9 mouse cellular contexts compared by ENCODE assay signal in genomic region chr6:3455944-3456536, GRCm38 (mm10). TPM values are rescaled to one million over a fixed set of nuclear protein-coding genes. Genes with fewer than 3 reads are reported as not detected.
DNase-seq lines count a peak whose midpoint lies in the region; ATAC-seq and TF ChIP-seq lines count a peak whose summit lies in the region.
"Had no signal": no experiment of that assay in that cellular context is flagged by ENCODE, and none has a peak within 500 bp of the region (broad histone marks: within the 10 kb centered on the region; RNA-seq: fewer than 3 reads in every experiment).

No protein-coding gene starts in this region.

- H3K4me1 ChIP-seq in neural tube, embryonic 13.5 days (replicated peaks): no peaks in the 10 kb centered on the region
- no peaks in the 10 kb centered on the region for H3K4me1 ChIP-seq in neural tube, embryonic 15.5 days
- no peaks in the 10 kb centered on the region for H3K4me1 ChIP-seq in kidney, embryonic 16.5 days (ENCODE audit: insufficient read depth, low read length)
- no peaks in the 10 kb centered on the region for H3K4me1 ChIP-seq in heart, adult 2 months (ENCODE audit: control insufficient read depth, insufficient read depth, low read length)
- H3K4me1 ChIP-seq: embryonic facial prominence, embryonic 15.5 days had no signal

- H3K9ac ChIP-seq in neural tube, embryonic 13.5 days: no peak overlapping the region
- H3K9ac ChIP-seq in neural tube, embryonic 15.5 days (replicated peaks): no peak overlapping the region
- no peak overlapping the region for H3K9ac ChIP-seq in kidney, embryonic 16.5 days (replicated peaks; ENCODE audit: low read length)
- H3K9ac ChIP-seq in heart, adult 2 months (ENCODE audit: low read depth, low read length): no peak overlapping the region
- H3K9ac ChIP-seq: embryonic facial prominence, embryonic 15.5 days had no signal

- H3K79me2 ChIP-seq in heart, adult 2 months (replicated peaks; ENCODE audit: control insufficient read depth, insufficient read depth, low read length): no peaks in the 10 kb centered on the region

- peak; percentile 7 for DNase-seq in brain, adult 2 months (ENCODE audit: low read depth, low spot score)
- peak; percentile 16 for DNase-seq in retina, postnatal 1 day
- no peak for DNase-seq in adrenal gland, postnatal 4 days (ENCODE audit: low spot score in 2 of 2)
- DNase-seq in heart, adult 2 months: no peak

- no peaks in the 10 kb centered on the region for H3K27me3 ChIP-seq in neural tube, embryonic 13.5 days
- H3K27me3 ChIP-seq in neural tube, embryonic 15.5 days (replicated peaks): no peaks in the 10 kb centered on the region
- no peaks in the 10 kb centered on the region for H3K27me3 ChIP-seq in kidney, embryonic 16.5 days (ENCODE audit: insufficient read depth, low read length)
- no peaks in the 10 kb centered on the region for H3K27me3 ChIP-seq in heart, adult 2 months (ENCODE audit: control insufficient read depth, insufficient read depth, low read length)
- H3K27me3 ChIP-seq: embryonic facial prominence, embryonic 15.5 days had no signal

- no peak overlapping the region for H3K4me2 ChIP-seq in neural tube, embryonic 13.5 days
- no peak overlapping the region for H3K4me2 ChIP-seq in neural tube, embryonic 15.5 days
- no peak overlapping the region for H3K4me2 ChIP-seq in kidney, embryonic 16.5 days (replicated peaks; ENCODE audit: low read depth, low read length)
- H3K4me2 ChIP-seq: embryonic facial prominence, embryonic 15.5 days had no signal

- ATAC-seq in neural tube, embryonic 13.5 days (ENCODE audit: low read depth): 0 out of 2 replicates have a peak, but pooled peaks have one; percentile 27
- ATAC-seq in neural tube, embryonic 15.5 days (ENCODE audit: low FRiP score): no peak
- peak; percentile 94 for ATAC-seq in kidney, embryonic 16.5 days (ENCODE audit: low FRiP score, low TSS enrichment)
- no peak for ATAC-seq in erythroid progenitor cell, adult 5-6 weeks (replicated peaks; ENCODE audit: low FRiP score, poor library complexity, severe bottlenecking)

- TF ChIP-seq POLR2A in heart, adult 2 months (IDR thresholded peaks at IDR 0.05; ENCODE audit: insufficient read depth, low read depth, low read length): no peak

- no peak overlapping the region for H3K4me3 ChIP-seq in neural tube, embryonic 13.5 days
- no peak overlapping the region for H3K4me3 ChIP-seq in neural tube, embryonic 15.5 days (replicated peaks)
- no peak overlapping the region for H3K4me3 ChIP-seq in kidney, embryonic 16.5 days (ENCODE audit: low read length)
- H3K4me3 ChIP-seq in heart, adult 2 months: no peak overlapping the region
- H3K4me3 ChIP-seq: embryonic facial prominence, embryonic 15.5 days had no signal

- no peak for TF ChIP-seq EP300 in heart, adult 2 months (IDR thresholded peaks at IDR 0.05; ENCODE audit: insufficient read depth, low read depth, low read length)

- TF ChIP-seq CTCF in heart, adult 2 months (IDR thresholded peaks at IDR 0.05): no peak

- WGBS in neural tube, embryonic 13.5 days: 68% methylated on average over 11 of the region's 11 CpGs
- 73% methylated on average over 11 of the region's 11 CpGs for WGBS in neural tube, embryonic 15.5 days
- WGBS in kidney, embryonic 16.5 days: 54% methylated on average over 11 of the region's 11 CpGs
- WGBS in heart, adult 2 months: 66% methylated on average over 11 of the region's 11 CpGs

- intact Hi-C loops in heart, adult 2 months (cut with DNase I): no loop called here

- no peaks in the 10 kb centered on the region for H3K36me3 ChIP-seq in neural tube, embryonic 13.5 days
- H3K36me3 ChIP-seq in neural tube, embryonic 15.5 days: no peaks in the 10 kb centered on the region
- no peaks in the 10 kb centered on the region for H3K36me3 ChIP-seq in kidney, embryonic 16.5 days (ENCODE audit: insufficient read depth, low read length)
- no peaks in the 10 kb centered on the region for H3K36me3 ChIP-seq in heart, adult 2 months (ENCODE audit: control insufficient read depth, insufficient read depth, low read length)
- H3K36me3 ChIP-seq: embryonic facial prominence, embryonic 15.5 days had no signal

- no peak overlapping the region for H3K27ac ChIP-seq in neural tube, embryonic 13.5 days (replicated peaks)
- no peak overlapping the region for H3K27ac ChIP-seq in neural tube, embryonic 15.5 days (replicated peaks)
- H3K27ac ChIP-seq in kidney, embryonic 16.5 days (ENCODE audit: low read length): no peak overlapping the region
- H3K27ac ChIP-seq in heart, adult 2 months: no peak overlapping the region
- H3K27ac ChIP-seq: embryonic facial prominence, embryonic 15.5 days had no signal

- H3K9me3 ChIP-seq in neural tube, embryonic 13.5 days: no peaks in the 10 kb centered on the region
- H3K9me3 ChIP-seq in neural tube, embryonic 15.5 days (replicated peaks): no peaks in the 10 kb centered on the region
- no peaks in the 10 kb centered on the region for H3K9me3 ChIP-seq in kidney, embryonic 16.5 days (ENCODE audit: low read length)
- H3K9me3 ChIP-seq: embryonic facial prominence, embryonic 15.5 days had no signal

RNA-seq across cellular contexts. Expression of gene Hepacam2, which starts 42.1 kb away (rescaled TPM):
- polyA plus RNA-seq in neural tube, embryonic 13.5 days (2015; fragmentation: Nextera tagmentation; extraction: Ambion mirVana): 0.40 and 0.79 TPM in 2 replicates
- polyA plus RNA-seq in neural tube, embryonic 15.5 days (2015; fragmentation: Nextera tagmentation; extraction: Ambion mirVana): 1.00 and 2.3 TPM in 2 replicates
- 2.5 and 3.0 TPM in 2 replicates for polyA plus RNA-seq in kidney, embryonic 16.5 days (2015; fragmentation: Nextera tagmentation; extraction: Ambion mirVana)
- total RNA-seq in adrenal gland, postnatal 4 days (2021): 1 to 10 TPM in 1 of 2 experiments, not detected in 1; 2.6 TPM
- under 1 TPM; 0.16 to 0.34 TPM for total RNA-seq in heart, adult 2 months (2021)
- polyA plus RNA-seq in heart, adult 2 months (2012; rRNA removed): 0.74 and 1.2 TPM in 2 replicates
- not detected in 2 replicates for total RNA-seq in erythroid progenitor cell, adult 5-6 weeks (2015; ENCODE audit: low replicate concordance)
- total RNA-seq in erythroid progenitor cell, adult 5-6 weeks (2017; ENCODE audit: low replicate concordance): not detected in 2 replicates

RNA-seq across cellular contexts. Expression of gene Vps50, which starts 42.1 kb away (rescaled TPM):
- 46.5 and 48.7 TPM in 2 replicates for polyA plus RNA-seq in neural tube, embryonic 13.5 days (2015; fragmentation: Nextera tagmentation; extraction: Ambion mirVana)
- 48.4 and 55.1 TPM in 2 replicates for polyA plus RNA-seq in neural tube, embryonic 15.5 days (2015; fragmentation: Nextera tagmentation; extraction: Ambion mirVana)
- polyA plus RNA-seq in kidney, embryonic 16.5 days (2015; fragmentation: Nextera tagmentation; extraction: Ambion mirVana): 29.2 and 34.0 TPM in 2 replicates
- total RNA-seq in adrenal gland, postnatal 4 days (2021): 10 to 100 TPM; 23.7 to 25.0 TPM
- 10 to 100 TPM; 13.9 to 14.8 TPM for total RNA-seq in heart, adult 2 months (2021)
- polyA plus RNA-seq in heart, adult 2 months (2012; rRNA removed): 3.2 and 5.6 TPM in 2 replicates
- total RNA-seq in erythroid progenitor cell, adult 5-6 weeks (2015; ENCODE audit: low replicate concordance): 13.0 and 14.1 TPM in 2 replicates
- total RNA-seq in erythroid progenitor cell, adult 5-6 weeks (2017; ENCODE audit: low replicate concordance): 10.8 and 20.7 TPM in 2 replicates

RNA-seq across cellular contexts. Expression of gene Samd9l, which starts 56.7 kb away (rescaled TPM):
- polyA plus RNA-seq in neural tube, embryonic 13.5 days (2015; fragmentation: Nextera tagmentation; extraction: Ambion mirVana): 0.78 and 1.2 TPM in 2 replicates
- polyA plus RNA-seq in neural tube, embryonic 15.5 days (2015; fragmentation: Nextera tagmentation; extraction: Ambion mirVana): 1.2 and 1.9 TPM in 2 replicates
- 10.8 and 12.1 TPM in 2 replicates for polyA plus RNA-seq in kidney, embryonic 16.5 days (2015; fragmentation: Nextera tagmentation; extraction: Ambion mirVana)
- total RNA-seq in adrenal gland, postnatal 4 days (2021): 10 to 100 TPM; 12.5 to 19.2 TPM
- total RNA-seq in heart, adult 2 months (2021): 1 to 10 TPM; 5.9 to 6.4 TPM
- 1.5 and 3.6 TPM in 2 replicates for polyA plus RNA-seq in heart, adult 2 months (2012; rRNA removed)
- total RNA-seq in erythroid progenitor cell, adult 5-6 weeks (2015; ENCODE audit: low replicate concordance): 24.9 and 26.4 TPM in 2 replicates
- 15.9 and 25.3 TPM in 2 replicates for total RNA-seq in erythroid progenitor cell, adult 5-6 weeks (2017; ENCODE audit: low replicate concordance)

Comparison
In these comparisons a context has a peak if more than half of its experiments do, and no peak if none do; other contexts are left out.
1. ATAC-seq: peak in neural tube, embryonic 13.5 days (single experiment) and kidney, embryonic 16.5 days (single experiment); none in neural tube, embryonic 15.5 days (single experiment) and erythroid progenitor cell, adult 5-6 weeks (single experiment).
2. DNase-seq: peak in brain, adult 2 months (single experiment) and retina, postnatal 1 day (single experiment); none in adrenal gland, postnatal 4 days (0 of 2) and heart, adult 2 months (0 of 2).